11 mouse cellular contexts compared by ENCODE assay signal in the genomic region with DNA sequence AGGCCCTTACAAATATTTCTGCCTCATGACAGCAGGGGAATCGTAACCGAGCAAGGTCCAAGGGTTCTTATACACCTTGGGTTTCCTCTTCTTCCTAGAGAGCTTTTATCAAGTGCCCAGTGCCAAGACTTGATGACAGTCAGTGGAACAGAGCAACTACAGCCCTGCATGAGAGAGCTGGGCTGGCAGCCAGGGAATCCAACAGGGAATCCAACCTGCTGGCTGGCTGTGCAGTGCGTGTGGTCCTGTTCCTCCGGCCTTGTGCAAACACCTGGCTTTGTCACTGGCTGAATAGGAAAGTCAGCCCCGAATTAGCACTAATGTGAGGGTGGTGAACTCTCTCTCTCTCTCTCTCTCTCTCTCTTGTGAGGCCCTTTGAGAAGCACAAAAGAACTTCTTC. TPM values are rescaled to one million over a fixed set of nuclear protein-coding genes. Genes with fewer than 3 reads are reported as not detected.
DNase-seq lines count a peak whose midpoint lies in the region; ATAC-seq and TF ChIP-seq lines count a peak whose summit lies in the region.
"Had no signal": no experiment of that assay in that cellular context is flagged by ENCODE, and none has a peak within 500 bp of the region (broad histone marks: within the 10 kb centered on the region; RNA-seq: fewer than 3 reads in every experiment).

No protein-coding gene starts in this region.

- no peak overlapping the region for H3K4me2 ChIP-seq in embryonic facial prominence, embryonic 11.5 days (ENCODE audit: low read depth, low read length)
- no peak overlapping the region for H3K4me2 ChIP-seq in heart, embryonic 16.5 days (ENCODE audit: low read depth, low read length)
- H3K4me2 ChIP-seq in limb, embryonic 14.5 days (replicated peaks; ENCODE audit: low read depth, low read length, severe bottlenecking) = no peak overlapping the region
- H3K4me2 ChIP-seq: embryonic facial prominence, embryonic 13.5 days had no signal

- ATAC-seq in embryonic facial prominence, embryonic 11.5 days (replicated peaks; ENCODE audit: insufficient number of reproducible peaks, low FRiP score, low TSS enrichment, low read depth) = no peak
- peak; percentile 74 for ATAC-seq in heart, embryonic 16.5 days (replicated peaks; ENCODE audit: extremely low read depth, insufficient read depth, low FRiP score)
- peak; percentile 79 for ATAC-seq in limb, embryonic 14.5 days (ENCODE audit: low FRiP score, low read depth)
- ATAC-seq: Patski had no signal

- H3K27me3 ChIP-seq in embryonic facial prominence, embryonic 11.5 days (ENCODE audit: control insufficient read depth, insufficient read depth, low read length) = no peaks in the 10 kb centered on the region
- no peaks in the 10 kb centered on the region for H3K27me3 ChIP-seq in heart, embryonic 16.5 days (ENCODE audit: control insufficient read depth, insufficient read depth, low read length)
- no peaks in the 10 kb centered on the region for H3K27me3 ChIP-seq in limb, embryonic 14.5 days (ENCODE audit: control insufficient read depth, insufficient read depth, low read length)
- H3K27me3 ChIP-seq: embryonic facial prominence, embryonic 13.5 days; Patski had no signal

- peak; percentile 78 for DNase-seq in left cerebral cortex, postnatal 4 days
- no peak for DNase-seq in left cerebral cortex, adult 8-10 months (ENCODE audit: low spot score in 2 of 2)
- DNase-seq in embryonic facial prominence, embryonic 11.5 days (ENCODE audit: low spot score) = peak; percentile 27
- DNase-seq in limb, embryonic 14.5 days (ENCODE audit: low spot score) = peak; percentile 78
- no peak for DNase-seq in ovary, postnatal 10 days (ENCODE audit: low spot score)
- no peak for DNase-seq in spleen, postnatal 4 days (ENCODE audit: low spot score in 2 of 2)

- intact Hi-C loops in left cerebral cortex, postnatal 4 days (cut with DNase I) = no loop called here

- no peaks in the 10 kb centered on the region for H3K9me3 ChIP-seq in embryonic facial prominence, embryonic 11.5 days (replicated peaks; ENCODE audit: control insufficient read depth, low read length)
- H3K9me3 ChIP-seq in heart, embryonic 16.5 days (replicated peaks; ENCODE audit: control insufficient read depth, low read length) = peaks cover 7% of the 10 kb centered on the region; the same call in 1 of the 2 replicates
- H3K9me3 ChIP-seq in limb, embryonic 14.5 days (ENCODE audit: control insufficient read depth, low read length) = peaks cover 7% of the 10 kb centered on the region

- no peak overlapping the region for H3K4me3 ChIP-seq in embryonic facial prominence, embryonic 11.5 days (ENCODE audit: low read depth, low read length)
- H3K4me3 ChIP-seq in heart, embryonic 16.5 days (ENCODE audit: low read length) = no peak overlapping the region
- H3K4me3 ChIP-seq in limb, embryonic 14.5 days (replicated peaks; ENCODE audit: low read length) = no peak overlapping the region
- H3K4me3 ChIP-seq: embryonic facial prominence, embryonic 13.5 days had no signal

- no peak overlapping the region for H3K9ac ChIP-seq in embryonic facial prominence, embryonic 11.5 days (replicated peaks; ENCODE audit: low read length)
- H3K9ac ChIP-seq in heart, embryonic 16.5 days (ENCODE audit: low read length) = no peak overlapping the region; the same call in 1 of the 2 replicates
- H3K9ac ChIP-seq in limb, embryonic 14.5 days (ENCODE audit: low read depth, low read length, severe bottlenecking) = no peak overlapping the region
- H3K9ac ChIP-seq: embryonic facial prominence, embryonic 13.5 days; liver, embryonic 14.5 days had no signal

- H3K4me1 ChIP-seq in embryonic facial prominence, embryonic 11.5 days (ENCODE audit: control insufficient read depth, insufficient read depth, low read length) = no peaks in the 10 kb centered on the region
- peaks cover 19% of the 10 kb centered on the region for H3K4me1 ChIP-seq in heart, embryonic 16.5 days (ENCODE audit: control insufficient read depth, insufficient read depth, low read length)
- peaks cover 8% of the 10 kb centered on the region for H3K4me1 ChIP-seq in limb, embryonic 14.5 days (ENCODE audit: control insufficient read depth, insufficient read depth, low read length)

- no peak for TF ChIP-seq POLR2A in limb, embryonic 14.5 days (IDR thresholded peaks at IDR 0.05; ENCODE audit: borderline replicate concordance, extremely low read depth, insufficient read depth, insufficient read length)

- H3K27ac ChIP-seq in embryonic facial prominence, embryonic 11.5 days (replicated peaks; ENCODE audit: low read depth, low read length) = no peak overlapping the region
- peak overlapping the region; percentile 83 for H3K27ac ChIP-seq in heart, embryonic 16.5 days (ENCODE audit: low read length)
- peak overlapping the region; percentile 40; the same call in 1 of the 2 replicates for H3K27ac ChIP-seq in limb, embryonic 14.5 days (replicated peaks; ENCODE audit: low read depth, low read length)
- H3K27ac ChIP-seq: liver, embryonic 14.5 days had no signal

- 57% methylated on average over 5 of the region's 5 CpGs for WGBS in embryonic facial prominence, embryonic 11.5 days
- 30% methylated on average over 5 of the region's 5 CpGs for WGBS in heart, embryonic 16.5 days
- WGBS in limb, embryonic 14.5 days = 24% methylated on average over 5 of the region's 5 CpGs

- H3K36me3 ChIP-seq in embryonic facial prominence, embryonic 11.5 days (replicated peaks; ENCODE audit: control insufficient read depth, insufficient read depth, low read depth, low read length) = no peaks in the 10 kb centered on the region
- no peaks in the 10 kb centered on the region for H3K36me3 ChIP-seq in heart, embryonic 16.5 days (ENCODE audit: control insufficient read depth, insufficient read depth)
- H3K36me3 ChIP-seq in limb, embryonic 14.5 days (ENCODE audit: control insufficient read depth, insufficient read depth, low read length) = no peaks in the 10 kb centered on the region
- H3K36me3 ChIP-seq: embryonic facial prominence, embryonic 13.5 days had no signal

RNA-seq across cellular contexts. Expression of a gene that starts 22.5 kb away (rescaled TPM):
- under 1 TPM; 0.32 to 0.34 TPM for total RNA-seq in left cerebral cortex, postnatal 4 days (2021)
- total RNA-seq in left cerebral cortex, adult 8-10 months (2022) = 1 to 10 TPM; 1.1 to 1.8 (median 1.5) TPM
- 10.1 and 13.0 TPM in 2 replicates for polyA plus RNA-seq in embryonic facial prominence, embryonic 11.5 days (2014; fragmentation: Nextera tagmentation; extraction: Ambion mirVana)
- polyA plus RNA-seq in heart, embryonic 16.5 days (2015; fragmentation: Nextera tagmentation; extraction: Ambion mirVana) = 6.8 TPM in 2 replicates
- 17.2 and 20.6 TPM in 2 replicates for polyA plus RNA-seq in limb, embryonic 14.5 days (2012; rRNA removed)
- 44.4 and 46.2 TPM in 2 replicates for polyA plus RNA-seq in limb, embryonic 14.5 days (2014; fragmentation: Nextera tagmentation; extraction: Ambion mirVana)
- total RNA-seq: hematopoietic stem cell, adult 5-6 weeks had no signal
- polyA plus RNA-seq: Patski had no signal

Comparison
In these comparisons a context has a peak if more than half of its experiments do, and no peak if none do; other contexts are left out.
1. DNase-seq: peak in left cerebral cortex, postnatal 4 days (single experiment), embryonic facial prominence, embryonic 11.5 days (single experiment) and limb, embryonic 14.5 days (single experiment); none in left cerebral cortex, adult 8-10 months (0 of 2), ovary, postnatal 10 days (single experiment) and spleen, postnatal 4 days (0 of 2).